Mouse (Mus musculus): ENCODE measurements around the gene Mug2. TPM values are rescaled to one million over a fixed set of nuclear protein-coding genes. Genes with fewer than 3 reads are reported as not detected.

Gene Mug2
- polyA plus RNA-seq, 1 experiment from 2014 or later = not detected

Other genes starting within 250 kb of the Mug2 start
- gene Mug1, start 168.2 kb upstream of the Mug2 start, polyA plus RNA-seq (2014; fragmentation: Nextera tagmentation; extraction: Ambion mirVana) = not detected in 2 replicates

All from embryonic facial prominence, embryonic 11.5 days (tissue).